Mouse (Mus musculus): ENCODE measurements at regions not wholly inside any gene's neighbourhood (a gene's known extent, or its start where the extent isn't known, plus 50 kb on each side); places are given as distances from the start of the nearest gene placed in this dataset.

- Histone ChIP-seq H3K36me3 (ENCODE audit: control insufficient read depth, insufficient read depth, low read length, poor library complexity, severe bottlenecking) (no peaks in the 10 kb centered on the region), H3K9ac (ENCODE audit: insufficient read depth, low read depth, low read length, poor library complexity, severe bottlenecking) (no peak overlapping the region), H3K4me1 (ENCODE audit: control insufficient read depth in 2 of 2, insufficient read depth in 2 of 2, low read length in 2 of 2, poor library complexity in 1 of 2) (no peaks in the 10 kb centered on the region), H3K4me3 (ENCODE audit: insufficient read depth in 1 of 2, low read depth in 1 of 2, low read length in 2 of 2, poor library complexity in 1 of 2, severe bottlenecking in 1 of 2) (no peak overlapping the region), H3K27ac (ENCODE audit: insufficient read depth, low read depth, low read length, poor library complexity, severe bottlenecking) (no peak overlapping the region), H3K9me3 (ENCODE audit: control insufficient read depth, insufficient read depth, low read depth, low read length) (no peaks in the 10 kb centered on the region)
- TF ChIP-seq HCFC1 (IDR thresholded peaks at IDR 0.05; ENCODE audit: borderline replicate concordance, insufficient read depth, low read length) (no peak), ZNF384 (IDR thresholded peaks at IDR 0.05; ENCODE audit: low read depth, low read length) (no peak), CHD2 (IDR thresholded peaks at IDR 0.05; ENCODE audit: low read depth, low read length) (no peak), MAFK (IDR thresholded peaks at IDR 0.05; ENCODE audit: insufficient read depth, low read depth, low read length) (no peak), ZC3H11A (IDR thresholded peaks at IDR 0.05; ENCODE audit: borderline replicate concordance, low read depth, low read length) (no peak)
- DNase-seq (ENCODE audit: low read depth, low spot score) = no peak
- in situ Hi-C loops (cut with MboI; ENCODE audit: low sequenced_read_pairs in 2 of 2, unreplicated experiment in 2 of 2) = no loop called here
Observed at GRCm38 (mm10) chr12:25304820-25305511, 208.0 kb upstream of the Id2 start.

- Histone ChIP-seq H3K27ac (ENCODE audit: insufficient read depth, low read depth, low read length, poor library complexity, severe bottlenecking) (no peak overlapping the region), H3K9me3 (ENCODE audit: control insufficient read depth, insufficient read depth, low read depth, low read length) (no peaks in the 10 kb centered on the region), H3K36me3 (ENCODE audit: control insufficient read depth, insufficient read depth, low read length, poor library complexity, severe bottlenecking) (no peaks in the 10 kb centered on the region), H3K4me1 (ENCODE audit: control insufficient read depth in 2 of 2, insufficient read depth in 2 of 2, low read length in 2 of 2, poor library complexity in 1 of 2) (no peaks in the 10 kb centered on the region), H3K4me3 (ENCODE audit: insufficient read depth in 1 of 2, low read depth in 1 of 2, low read length in 2 of 2, poor library complexity in 1 of 2, severe bottlenecking in 1 of 2) (no peak overlapping the region), H3K9ac (ENCODE audit: insufficient read depth, low read depth, low read length, poor library complexity, severe bottlenecking) (no peak overlapping the region)
- DNase-seq (ENCODE audit: low read depth, low spot score) = no peak
- TF ChIP-seq ZC3H11A (IDR thresholded peaks at IDR 0.05; ENCODE audit: borderline replicate concordance, low read depth, low read length) (no peak), HCFC1 (IDR thresholded peaks at IDR 0.05; ENCODE audit: borderline replicate concordance, insufficient read depth, low read length) (no peak), CHD2 (IDR thresholded peaks at IDR 0.05; ENCODE audit: low read depth, low read length) (no peak), ZNF384 (IDR thresholded peaks at IDR 0.05; ENCODE audit: low read depth, low read length) (no peak), MAFK (IDR thresholded peaks at IDR 0.05; ENCODE audit: insufficient read depth, low read depth, low read length) (no peak)
- in situ Hi-C loops (cut with MboI; ENCODE audit: low sequenced_read_pairs in 2 of 2, unreplicated experiment in 2 of 2) = no loop called here
Observed at GRCm38 (mm10) chr12:25303500-25304050, 206.6 kb upstream of the Id2 start.

GRCm38 (mm10) chr12:25300804-25301390 lies 204.0 kb upstream of the Id2 start:
- in situ Hi-C loops (cut with MboI; ENCODE audit: low sequenced_read_pairs in 2 of 2, unreplicated experiment in 2 of 2) = no loop called here
- TF ChIP-seq MAFK (IDR thresholded peaks at IDR 0.05; ENCODE audit: insufficient read depth, low read depth, low read length) (no peak), CHD2 (IDR thresholded peaks at IDR 0.05; ENCODE audit: low read depth, low read length) (no peak), ZNF384 (IDR thresholded peaks at IDR 0.05; ENCODE audit: low read depth, low read length) (no peak), ZC3H11A (IDR thresholded peaks at IDR 0.05; ENCODE audit: borderline replicate concordance, low read depth, low read length) (no peak), HCFC1 (IDR thresholded peaks at IDR 0.05; ENCODE audit: borderline replicate concordance, insufficient read depth, low read length) (no peak)
- Histone ChIP-seq H3K4me3 (ENCODE audit: insufficient read depth in 1 of 2, low read depth in 1 of 2, low read length in 2 of 2, poor library complexity in 1 of 2, severe bottlenecking in 1 of 2) (no peak overlapping the region), H3K9ac (ENCODE audit: insufficient read depth, low read depth, low read length, poor library complexity, severe bottlenecking) (no peak overlapping the region), H3K27ac (ENCODE audit: insufficient read depth, low read depth, low read length, poor library complexity, severe bottlenecking) (no peak overlapping the region), H3K9me3 (ENCODE audit: control insufficient read depth, insufficient read depth, low read depth, low read length) (no peaks in the 10 kb centered on the region), H3K4me1 (ENCODE audit: control insufficient read depth in 2 of 2, insufficient read depth in 2 of 2, low read length in 2 of 2, poor library complexity in 1 of 2) (no peaks in the 10 kb centered on the region), H3K36me3 (ENCODE audit: control insufficient read depth, insufficient read depth, low read length, poor library complexity, severe bottlenecking) (no peaks in the 10 kb centered on the region)
- DNase-seq (ENCODE audit: low read depth, low spot score) = no peak

GRCm38 (mm10) chr12:25299603-25300471 lies 202.9 kb upstream of the Id2 start:
- Histone ChIP-seq H3K36me3 (ENCODE audit: control insufficient read depth, insufficient read depth, low read length, poor library complexity, severe bottlenecking) (no peaks in the 10 kb centered on the region), H3K4me3 (ENCODE audit: insufficient read depth in 1 of 2, low read depth in 1 of 2, low read length in 2 of 2, poor library complexity in 1 of 2, severe bottlenecking in 1 of 2) (no peak overlapping the region), H3K9ac (ENCODE audit: insufficient read depth, low read depth, low read length, poor library complexity, severe bottlenecking) (no peak overlapping the region), H3K4me1 (ENCODE audit: control insufficient read depth in 2 of 2, insufficient read depth in 2 of 2, low read length in 2 of 2, poor library complexity in 1 of 2) (no peaks in the 10 kb centered on the region), H3K27ac (ENCODE audit: insufficient read depth, low read depth, low read length, poor library complexity, severe bottlenecking) (no peak overlapping the region), H3K9me3 (ENCODE audit: control insufficient read depth, insufficient read depth, low read depth, low read length) (no peaks in the 10 kb centered on the region)
- no peak for DNase-seq (ENCODE audit: low read depth, low spot score)
- no peak for TF ChIP-seq CHD2 (IDR thresholded peaks at IDR 0.05; ENCODE audit: low read depth, low read length)
- TF ChIP-seq ZNF384 (IDR thresholded peaks at IDR 0.05; ENCODE audit: low read depth, low read length) = no peak
- no peak for TF ChIP-seq MAFK (IDR thresholded peaks at IDR 0.05; ENCODE audit: insufficient read depth, low read depth, low read length)
- no peak for TF ChIP-seq ZC3H11A (IDR thresholded peaks at IDR 0.05; ENCODE audit: borderline replicate concordance, low read depth, low read length)
- in situ Hi-C loops (cut with MboI; ENCODE audit: low sequenced_read_pairs in 2 of 2, unreplicated experiment in 2 of 2) = no loop called here
